Mouse (Mus musculus): Measurements from ENCODE around the gene E2f2. TPM values are rescaled to one million over a fixed set of nuclear protein-coding genes. Genes with fewer than 3 reads are reported as not detected.

E2f2 gene
- polyA plus RNA-seq (2017; shearing (Covaris generic)): 10 to 100 TPM; 28.7 to 33.6 TPM

DNA sequence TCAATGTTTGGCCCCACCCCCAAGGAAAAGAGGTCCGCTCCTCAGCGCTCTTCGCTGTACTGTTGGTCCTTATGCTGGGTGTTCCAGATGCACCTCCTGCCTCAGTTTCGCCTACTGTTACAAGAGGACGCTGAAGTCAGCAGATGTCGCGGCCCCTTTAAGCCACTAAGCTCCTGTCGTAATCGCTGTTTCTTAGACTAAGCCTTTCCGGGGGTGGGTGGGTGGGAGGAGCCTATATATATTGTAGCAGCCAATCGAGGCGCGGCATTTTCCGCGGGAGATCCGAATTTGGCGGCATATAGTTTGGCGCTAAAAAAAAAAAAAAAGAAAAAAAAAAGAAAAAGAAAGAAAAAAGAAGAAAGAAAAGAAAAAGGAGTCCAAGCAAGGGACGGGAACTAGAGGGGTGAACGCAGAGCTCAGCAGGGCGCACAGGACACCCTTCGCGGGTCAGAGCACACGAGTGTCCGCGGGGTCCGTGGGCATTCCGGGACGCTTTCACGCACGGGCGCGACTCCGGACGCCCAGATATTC lies at the start of gene E2f2:
E2f2 (plus strand) TSS at position 384 of the 531 bp plus-strand sequence.

GRCm38 (mm10) chr4:136143193-136143976 lies 28.8 kb upstream of the E2f2 start, which contains the start of gene Id3:
Gene Id3, plus strand, starts transcription at chr4:136143497.

GRCm38 (mm10) chr4:136206033-136206893 lies 34.1 kb downstream of the E2f2 start, which contains the start of gene Asap3:
Gene Asap3, plus strand, starts transcription at chr4:136206365.

Other genes with a start within 250 kb of the E2f2 start
- 10 to 100 TPM; 74.0 to 76.3 TPM for gene Hmgcl, start 225.9 kb upstream of the E2f2 start, polyA plus RNA-seq (2017; shearing (Covaris generic))
- gene Gale, start 208.7 kb upstream of the E2f2 start, polyA plus RNA-seq (2017; shearing (Covaris generic)): 10 to 100 TPM; 15.4 to 35.5 TPM
- gene Lypla2, start 199.8 kb upstream of the E2f2 start, polyA plus RNA-seq (2017; shearing (Covaris generic)): 100 to 1,000 TPM; 289 to 317 TPM
- 10 to 100 TPM; 72.6 to 84.9 TPM for gene Pithd1, start 185.1 kb upstream of the E2f2 start, polyA plus RNA-seq (2017; shearing (Covaris generic))
- 10 to 100 TPM; 40.6 to 84.9 TPM for gene Eloa, start 150.6 kb upstream of the E2f2 start, polyA plus RNA-seq (2017; shearing (Covaris generic))
- 100 to 1,000 TPM; 331 to 438 TPM for gene Rpl11, start 119.0 kb upstream of the E2f2 start, polyA plus RNA-seq (2017; shearing (Covaris generic))
- 100 to 1,000 TPM; 162 to 182 TPM for gene Id3, start 28.9 kb upstream of the E2f2 start, polyA plus RNA-seq (2017; shearing (Covaris generic))
- under 1 TPM; 0.11 to 0.19 TPM for gene Asap3, start 34.0 kb downstream of the E2f2 start, polyA plus RNA-seq (2017; shearing (Covaris generic))
- gene Tcea3, start 75.3 kb downstream of the E2f2 start, polyA plus RNA-seq (2017; shearing (Covaris generic)): under 1 TPM; 0.23 to 0.93 TPM
- 10 to 100 TPM in 1 of 2 experiments, 1 to 10 TPM in 1; 9.0 to 12.4 TPM for gene Zfp46, start 112.3 kb downstream of the E2f2 start, polyA plus RNA-seq (2017; shearing (Covaris generic))
- gene Hnrnpr, start 138.5 kb downstream of the E2f2 start, polyA plus RNA-seq (2017; shearing (Covaris generic)): 100 to 1,000 TPM in 1 of 2 experiments, 10 to 100 TPM in 1; 96.1 to 142 TPM

Data from activated CD4-positive, CD25-positive, alpha-beta regulatory T cell (primary cell).